Mouse (Mus musculus): Measurements from ENCODE around the gene Immp2l.

Immp2l gene

GRCm38 (mm10) chr12:41185509-41185908, 161.6 kb downstream of the Immp2l start:
- no peak for DNase-seq

- DNase-seq: no peak
Measured at GRCm38 (mm10) chr12:41192829-41193228, 168.9 kb downstream of the Immp2l start.

- no peak for DNase-seq
Measured at GRCm38 (mm10) chr12:41196374-41196773, 172.5 kb downstream of the Immp2l start.

DNA sequence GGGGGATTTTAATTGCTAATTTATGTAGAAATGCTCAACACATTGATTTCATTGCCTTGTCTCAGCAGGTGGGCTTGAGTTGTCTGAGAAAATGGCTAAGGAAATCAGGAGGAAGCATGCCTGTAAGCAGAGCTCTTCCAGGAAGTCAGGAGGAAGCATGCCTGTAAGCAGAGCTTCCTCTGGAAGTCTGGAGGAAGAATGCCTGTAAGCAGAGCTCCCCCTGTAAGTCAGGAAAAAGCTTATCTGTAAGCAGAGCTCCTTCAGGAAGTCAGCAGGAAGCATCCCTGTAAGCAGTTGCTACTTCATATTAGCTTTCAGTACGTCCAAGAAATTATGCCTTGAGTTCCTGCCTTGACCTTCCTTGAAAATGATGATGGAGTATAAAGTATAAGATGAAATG, 191.3 kb downstream of the Immp2l start:
- DNase-seq: no peak

DNA sequence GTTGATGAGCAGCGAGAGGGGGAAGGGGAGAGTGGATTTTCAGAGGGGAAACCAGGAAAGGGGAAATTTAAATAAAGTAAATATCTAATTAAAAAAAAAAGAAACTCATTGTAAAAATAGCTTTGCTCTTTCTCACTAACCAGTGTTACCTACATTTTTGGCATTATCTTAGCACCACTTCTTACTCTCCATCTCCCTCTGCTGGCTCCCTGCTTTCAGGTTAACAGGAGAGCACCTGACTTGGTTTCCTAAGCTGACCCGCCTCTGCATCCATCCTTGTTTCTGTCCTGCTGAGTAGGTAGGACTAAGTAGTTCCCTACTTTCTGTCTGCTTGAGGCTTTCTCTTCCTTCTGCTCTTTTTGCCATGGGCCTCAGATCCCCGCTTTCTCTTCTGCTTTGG, 198.0 kb downstream of the Immp2l start:
- no peak for DNase-seq

- DNase-seq: no peak
Measured at GRCm38 (mm10) chr12:41223686-41224085, 199.8 kb downstream of the Immp2l start.

- no peak for DNase-seq
Measured at GRCm38 (mm10) chr12:41224538-41224937, 200.6 kb downstream of the Immp2l start.

GRCm38 (mm10) chr12:41231966-41232365, 208.1 kb downstream of the Immp2l start:
- DNase-seq: no peak

GRCm38 (mm10) chr12:41237880-41238279, 214.0 kb downstream of the Immp2l start:
- DNase-seq: no peak

GRCm38 (mm10) chr12:41241221-41241620, 217.3 kb downstream of the Immp2l start:
- no peak for DNase-seq

- no peak for DNase-seq
Measured at GRCm38 (mm10) chr12:41248254-41248653, 224.4 kb downstream of the Immp2l start.

GRCm38 (mm10) chr12:41250123-41250522, 226.2 kb downstream of the Immp2l start:
- DNase-seq: no peak

- DNase-seq: no peak
Measured at GRCm38 (mm10) chr12:41257905-41258304, 234.0 kb downstream of the Immp2l start.

DNA sequence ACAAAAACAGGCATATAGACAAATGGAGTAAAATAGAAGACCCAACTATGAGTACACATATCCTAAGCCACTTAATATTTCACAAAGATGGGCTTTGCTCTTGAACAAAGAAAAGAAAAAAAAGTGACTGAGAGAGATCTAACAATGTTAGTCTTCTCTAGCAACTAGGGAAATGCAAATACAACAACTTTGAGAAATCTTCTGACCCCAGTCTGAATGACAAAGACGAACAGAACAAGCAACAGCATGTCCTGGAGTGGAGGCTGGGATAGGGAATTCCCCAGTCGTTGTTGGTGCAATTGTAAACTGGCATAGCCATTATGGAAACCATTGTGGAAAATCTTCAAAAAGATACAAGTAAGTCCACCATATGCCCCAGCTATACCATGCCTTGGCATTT, 235.7 kb downstream of the Immp2l start:
- DNase-seq: no peak

GRCm38 (mm10) chr12:41274136-41274535, 250.2 kb downstream of the Immp2l start:
- no peak for DNase-seq

GRCm38 (mm10) chr12:41275361-41275760, 251.5 kb downstream of the Immp2l start:
- no peak for DNase-seq

GRCm38 (mm10) chr12:41277896-41278295, 254.0 kb downstream of the Immp2l start:
- DNase-seq: no peak

DNA sequence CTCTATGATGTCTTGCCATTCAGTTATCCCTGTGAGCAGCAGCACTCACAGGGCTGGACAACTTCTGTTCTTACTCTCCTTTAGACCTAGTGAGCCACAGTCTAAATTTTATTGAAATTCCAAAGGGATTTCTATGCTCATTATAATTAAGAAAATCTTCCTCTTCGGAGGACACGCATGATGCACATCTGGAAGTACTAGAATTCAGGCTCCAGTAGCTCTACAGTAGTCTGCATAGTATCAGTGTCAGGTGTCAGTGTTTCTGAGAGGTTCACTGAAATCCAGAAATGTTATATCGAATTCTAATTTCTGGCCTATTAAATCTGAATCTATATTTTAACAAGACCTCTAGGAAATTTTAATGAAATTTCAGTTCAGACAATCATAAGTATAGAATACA, 265.2 kb downstream of the Immp2l start:
- no peak for DNase-seq

- no peak for DNase-seq
Measured at GRCm38 (mm10) chr12:41307015-41307414, 283.1 kb downstream of the Immp2l start.

DNA sequence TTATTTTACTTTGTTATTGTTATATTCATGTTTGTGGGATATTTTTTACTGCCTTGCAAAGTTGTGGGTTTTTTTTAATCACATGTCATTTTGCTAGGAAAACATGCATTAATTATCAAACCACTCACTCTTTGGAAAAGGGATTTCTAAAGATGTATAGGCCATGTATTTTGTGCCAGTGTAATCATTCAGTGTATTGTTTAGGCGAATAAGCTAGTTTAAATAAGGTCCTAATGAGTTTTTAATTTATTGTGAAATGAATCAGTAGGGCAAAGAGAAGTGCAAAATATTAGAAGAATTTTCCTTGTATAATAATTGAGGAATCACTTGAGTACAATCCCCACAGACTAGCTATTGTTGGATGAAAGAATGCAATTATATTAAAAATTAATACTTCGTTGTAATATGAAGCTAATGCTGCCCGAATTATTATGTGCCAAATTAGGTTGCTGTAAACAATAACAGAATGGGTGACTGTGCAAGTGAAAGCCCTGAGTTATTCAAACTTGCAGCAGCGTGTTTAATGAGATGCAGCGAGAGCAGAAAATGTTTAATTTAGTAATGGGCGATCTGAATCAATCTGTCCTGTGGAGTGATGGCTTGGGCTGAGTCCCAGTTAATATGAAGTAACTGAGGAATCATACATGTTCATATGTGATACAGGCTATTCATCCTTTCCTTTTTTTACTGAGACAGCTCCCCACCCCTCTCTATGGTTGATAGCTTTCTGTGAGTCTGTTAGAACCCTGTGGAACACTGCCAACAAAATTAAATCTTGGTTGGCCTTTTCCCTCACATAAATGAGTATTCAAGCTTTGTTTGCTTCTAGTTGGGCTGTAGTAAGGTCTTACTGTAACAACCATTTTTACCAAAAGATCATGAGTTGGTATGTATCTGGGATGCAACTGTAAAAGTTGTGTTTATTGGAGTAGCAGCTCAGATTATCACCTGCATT, 285.1 kb downstream of the Immp2l start:
- no peak for DNase-seq

GRCm38 (mm10) chr12:41313391-41313790, 289.5 kb downstream of the Immp2l start:
- DNase-seq: no peak

GRCm38 (mm10) chr12:41314811-41315461, 291.0 kb downstream of the Immp2l start:
- no peak for DNase-seq

GRCm38 (mm10) chr12:41315871-41316270, 292.0 kb downstream of the Immp2l start:
- no peak for DNase-seq

- no peak for DNase-seq
Measured at GRCm38 (mm10) chr12:41316426-41316825, 292.5 kb downstream of the Immp2l start.
